In the genomic region with DNA sequence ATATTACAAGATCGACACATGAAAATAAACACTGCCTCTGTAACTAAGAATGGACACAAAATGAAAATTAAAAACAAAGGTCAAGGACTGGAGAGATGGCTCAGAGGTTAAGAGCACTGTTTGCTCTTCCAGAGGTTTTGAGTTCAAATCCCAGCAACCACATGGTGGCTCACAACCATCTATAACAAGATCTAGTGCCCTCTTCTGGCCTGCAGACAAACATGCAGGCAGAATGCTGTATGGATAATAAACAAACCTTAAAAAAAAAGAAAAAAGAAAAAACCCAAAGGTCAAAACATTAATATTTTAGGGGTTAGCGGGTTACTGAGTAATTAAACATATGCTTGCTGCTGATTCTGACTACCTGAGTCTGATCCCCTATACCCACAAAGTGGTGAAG, we compare ENCODE assay signal across 18 mouse cellular contexts. TPM values are rescaled to one million over a fixed set of nuclear protein-coding genes. Genes with fewer than 3 reads are reported as not detected.
DNase-seq lines count a peak whose midpoint lies in the region; TF ChIP-seq lines count a peak whose summit lies in the region.
"Had no signal": no experiment of that assay in that cellular context is flagged by ENCODE, and none has a peak within 500 bp of the region (broad histone marks: within the 10 kb centered on the region; RNA-seq: fewer than 3 reads in every experiment).

No protein-coding gene starts in this region.

- H3K4me1 ChIP-seq in MEL (ENCODE audit: control insufficient read depth in 1 of 2, insufficient read depth in 2 of 2, low read length in 2 of 2): no peaks in the 10 kb centered on the region
- H3K4me1 ChIP-seq in kidney, adult 2 months (ENCODE audit: control insufficient read depth, insufficient read depth, low read length): no peaks in the 10 kb centered on the region
- H3K4me1 ChIP-seq: embryonic facial prominence, embryonic 10.5 days; heart, embryonic 10.5 days; hindbrain, embryonic 12.5 days had no signal

- H3K9me3 ChIP-seq in MEL (replicated peaks; ENCODE audit: insufficient read depth, low read length): no peaks in the 10 kb centered on the region
- H3K9me3 ChIP-seq: G1E; heart, embryonic 10.5 days; hindbrain, embryonic 12.5 days had no signal

- H3K4me3 ChIP-seq in gastrocnemius, adult 2 months: no peak overlapping the region
- no peak overlapping the region for H3K4me3 ChIP-seq in layer of hippocampus, adult 2 months
- H3K4me3 ChIP-seq in MEL (ENCODE audit: control insufficient read depth in 1 of 2, insufficient read depth in 1 of 2, low read depth in 2 of 2, low read length in 2 of 2): no peak overlapping the region
- no peak overlapping the region for H3K4me3 ChIP-seq in kidney, adult 2 months (ENCODE audit: insufficient read depth, low read depth, low read length)
- H3K4me3 ChIP-seq: embryonic facial prominence, embryonic 10.5 days; heart, embryonic 10.5 days; hindbrain, embryonic 12.5 days had no signal

- H3K79me2 ChIP-seq in MEL (ENCODE audit: control insufficient read depth, insufficient read depth, low read length, poor library complexity): no peaks in the 10 kb centered on the region

- no peak overlapping the region for H3K27ac ChIP-seq in gastrocnemius, adult 2 months
- H3K27ac ChIP-seq in layer of hippocampus, adult 2 months: no peak overlapping the region
- no peak overlapping the region for H3K27ac ChIP-seq in MEL (ENCODE audit: control insufficient read depth, low read depth, low read length)
- no peak overlapping the region for H3K27ac ChIP-seq in kidney, adult 2 months (ENCODE audit: insufficient read depth, low read depth, low read length)
- H3K27ac ChIP-seq: embryonic facial prominence, embryonic 10.5 days; heart, embryonic 10.5 days; hindbrain, embryonic 12.5 days had no signal

- no peak overlapping the region for H3K9ac ChIP-seq in MEL (ENCODE audit: control insufficient read depth, low read depth, low read length, poor library complexity, severe bottlenecking)
- H3K9ac ChIP-seq: hindbrain, embryonic 12.5 days had no signal

- TF ChIP-seq POLR2A in MEL (IDR thresholded peaks at IDR 0.05; ENCODE audit: control insufficient read depth in 1 of 2, insufficient read depth in 1 of 2, low read depth in 1 of 2, low read length in 2 of 2, poor library complexity in 1 of 2): no peak
- no peak for TF ChIP-seq POLR2A in kidney, adult 2 months (IDR thresholded peaks at IDR 0.05; ENCODE audit: low read depth, low read length)

- no peak for DNase-seq in gastrocnemius, adult 2 months
- DNase-seq in gastrocnemius, postnatal 10 days: no peak
- no peak for DNase-seq in layer of hippocampus, adult 2 months (ENCODE audit: low spot score in 2 of 2)
- no peak for DNase-seq in layer of hippocampus, adult 9-10 months (ENCODE audit: low spot score)
- peak; percentile 9 for DNase-seq in CD4-positive, CD25-positive, alpha-beta regulatory T cell, adult 2 months (ENCODE audit: low read depth, low spot score)
- no peak for DNase-seq in MEL (ENCODE audit: low read depth, low spot score)
- no peak for DNase-seq in kidney, adult 2 months
- no peak for DNase-seq in gastrocnemius, postnatal 36 days
- DNase-seq: adrenal gland, postnatal 25 days; cerebellum, adult 18-20 months; cerebellum, postnatal 10 days; gastrocnemius, postnatal 14 days; heart, postnatal 10 days; heart, postnatal 4 days had no signal

- TF ChIP-seq CTCF in gastrocnemius, adult 2 months (IDR thresholded peaks at IDR 0.05): peak; percentile 38; the same call in 1 of the 2 replicates
- peak; percentile 59 for TF ChIP-seq CTCF in layer of hippocampus, adult 2 months (conservative IDR thresholded peaks at IDR 0.05)
- TF ChIP-seq CTCF in MEL (IDR thresholded peaks at IDR 0.05 in 2 of 3, conservative IDR thresholded peaks at IDR 0.05 in 1 of 3; ENCODE audit: control insufficient read depth in 1 of 3, insufficient read depth in 1 of 3, low read depth in 2 of 3, low read length in 3 of 3, poor library complexity in 1 of 3, severe bottlenecking in 1 of 3): peak in 1 of 3 experiments; percentile 17; a peak in 1 of 6 replicates
- no peak for TF ChIP-seq CTCF in kidney, adult 2 months (conservative IDR thresholded peaks at IDR 0.05; ENCODE audit: insufficient read depth, insufficient read length, low read depth, low read length)

- no peaks in the 10 kb centered on the region for H3K27me3 ChIP-seq in MEL (ENCODE audit: control insufficient read depth in 1 of 2, insufficient read depth in 2 of 2, low read length in 2 of 2)
- no peaks in the 10 kb centered on the region for H3K27me3 ChIP-seq in kidney, adult 2 months (replicated peaks; ENCODE audit: control insufficient read depth, insufficient read depth, low read length)
- H3K27me3 ChIP-seq: hindbrain, embryonic 12.5 days had no signal

- H3K36me3 ChIP-seq in MEL (ENCODE audit: control insufficient read depth in 1 of 2, insufficient read depth in 2 of 2, low read length in 2 of 2): no peaks in the 10 kb centered on the region
- H3K36me3 ChIP-seq in kidney, adult 2 months (ENCODE audit: control insufficient read depth, insufficient read depth, low read length): no peaks in the 10 kb centered on the region
- H3K36me3 ChIP-seq: embryonic facial prominence, embryonic 10.5 days; G1E; heart, embryonic 10.5 days; hindbrain, embryonic 12.5 days had no signal

- 83% methylated on average over 2 of the region's 2 CpGs for WGBS in kidney, adult 2 months

- peak; percentile 3 for TF ChIP-seq RAD21 in MEL (IDR thresholded peaks at IDR 0.05; ENCODE audit: low read depth, low read length)

- intact Hi-C loops in gastrocnemius, adult 2 months (cut with DNase I): no loop called here
- intact Hi-C loops in gastrocnemius, postnatal 36 days (cut with DNase I): no loop called here

- no peak for TF ChIP-seq EP300 in MEL (IDR thresholded peaks at IDR 0.05; ENCODE audit: low read depth in 1 of 2, low read length in 2 of 2)

TF ChIP-seq in MEL, 35 proteins besides CTCF, POLR2A, EP300 and RAD21:
- TF ChIP-seq MXI1 (IDR thresholded peaks at IDR 0.05; ENCODE audit: low read depth, low read length): no peak
- TF ChIP-seq SMC3 (IDR thresholded peaks at IDR 0.05; ENCODE audit: low read depth, low read length): peak; percentile 13; the same call in 1 of the 2 replicates
TF ChIP-seq in MEL: peak in this region for 1.

RNA-seq across cellular contexts. Expression of gene Slc39a10, which starts 46.6 kb away (rescaled TPM):
- total RNA-seq in gastrocnemius, adult 2 months (2021): 1 to 10 TPM; 5.2 to 7.4 TPM
- total RNA-seq in gastrocnemius, postnatal 10 days (2021): 10 to 100 TPM in 1 of 2 experiments, 1 to 10 TPM in 1; 8.9 to 12.7 TPM
- total RNA-seq in layer of hippocampus, adult 2 months (2021): 100 to 1,000 TPM in 1 of 2 experiments, 10 to 100 TPM in 1; 90.9 to 108 TPM
- total RNA-seq in MEL (2012; rRNA removed): 14.9 and 15.2 TPM in 2 replicates
- 10 to 100 TPM in 1 of 2 experiments, not detected in 1; 17.7 TPM for polyA plus RNA-seq in MEL (2012; ENCODE audit: insufficient read depth in 1 of 2, insufficient read length in 2 of 2, low read depth in 1 of 2, low replicate concordance in 2 of 2, missing spikeins in 1 of 2)
- 7.5 and 8.1 TPM in 2 replicates for polyA plus RNA-seq in kidney, adult 2 months (2012; rRNA removed)
- total RNA-seq in gastrocnemius, postnatal 36 days (2021): 1 to 10 TPM; 3.7 to 4.0 TPM
